In the genomic region with DNA sequence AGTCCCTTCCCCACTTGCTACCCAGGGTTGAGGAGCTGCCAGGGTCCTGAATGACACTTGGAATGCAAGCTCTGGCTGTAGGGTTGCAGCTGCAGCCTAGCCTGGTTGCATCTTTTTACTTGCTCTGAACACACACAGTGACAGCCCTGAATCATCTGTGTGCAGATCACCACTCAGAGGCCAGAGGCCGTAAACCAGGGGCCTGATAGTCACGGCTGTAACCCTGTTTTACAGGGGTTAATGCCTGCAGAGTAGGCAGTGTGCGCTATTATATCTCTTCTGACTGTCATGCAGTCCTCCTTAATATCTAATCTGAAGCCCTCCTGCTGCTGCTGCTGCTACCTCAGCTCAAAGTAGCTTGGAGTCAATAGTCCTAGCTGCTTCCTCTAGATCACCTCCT, we compare ENCODE assay signal across 13 mouse cellular contexts. TPM values are rescaled to one million over a fixed set of nuclear protein-coding genes. Genes with fewer than 3 reads are reported as not detected.
"Had no signal": no experiment of that assay in that cellular context is flagged by ENCODE, and none has a peak within 500 bp of the region (broad histone marks: within the 10 kb centered on the region; RNA-seq: fewer than 3 reads in every experiment).

No protein-coding gene starts in this region.

- H3K36me3 ChIP-seq: limb, embryonic 12.5 days; midbrain, embryonic 12.5 days; neural tube, embryonic 13.5 days had no signal

- DNase-seq: kidney, adult 8-10 months; kidney, postnatal 25 days; layer of hippocampus, adult 9-11 months; layer of hippocampus, postnatal 36 days; lung, adult 18-20 months; retina, postnatal 1 day; thymus, postnatal 14 days had no signal

- H3K9ac ChIP-seq: limb, embryonic 12.5 days; midbrain, embryonic 12.5 days; neural tube, embryonic 13.5 days had no signal

- ATAC-seq: intestine, postnatal 0 days; midbrain, embryonic 16.5 days had no signal

- H3K4me2 ChIP-seq: limb, embryonic 12.5 days; midbrain, embryonic 12.5 days; neural tube, embryonic 13.5 days had no signal

- H3K27me3 ChIP-seq: limb, embryonic 12.5 days; midbrain, embryonic 12.5 days; neural tube, embryonic 13.5 days had no signal

- H3K27ac ChIP-seq: limb, embryonic 12.5 days; midbrain, embryonic 12.5 days; neural tube, embryonic 13.5 days had no signal

- H3K9me3 ChIP-seq: limb, embryonic 12.5 days; midbrain, embryonic 12.5 days; neural tube, embryonic 13.5 days had no signal

- H3K4me3 ChIP-seq: limb, embryonic 12.5 days; midbrain, embryonic 12.5 days; neural tube, embryonic 13.5 days had no signal

RNA-seq across cellular contexts. Expression of a gene that starts 48.3 kb away (rescaled TPM):
- total RNA-seq: megakaryocyte, adult 5-6 weeks had no signal
